In the genomic region with DNA sequence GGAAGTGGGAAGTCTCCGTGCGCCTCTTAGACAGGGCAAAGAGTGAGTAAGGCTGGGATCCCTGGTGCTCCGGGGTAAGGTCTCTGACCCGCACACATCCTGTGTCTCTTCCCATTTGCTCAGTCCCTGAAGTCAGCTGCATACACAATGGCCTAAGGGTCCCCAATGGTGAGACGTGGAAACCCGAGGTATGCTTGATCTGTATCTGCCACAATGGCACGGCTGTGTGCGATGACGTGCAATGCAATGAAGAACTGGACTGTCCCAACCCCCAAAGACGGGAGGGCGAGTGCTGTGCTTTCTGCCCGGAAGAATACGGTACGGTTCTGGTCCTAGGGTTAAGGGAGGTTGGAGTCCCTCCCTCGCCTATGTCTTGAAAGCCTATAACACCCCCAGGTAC, we compare ENCODE assay signal across 10 mouse cellular contexts. TPM values are rescaled to one million over a fixed set of nuclear protein-coding genes. Genes with fewer than 3 reads are reported as not detected.
DNase-seq lines count a peak whose midpoint lies in the region; ATAC-seq and TF ChIP-seq lines count a peak whose summit lies in the region.
"Had no signal": no experiment of that assay in that cellular context is flagged by ENCODE, and none has a peak within 500 bp of the region (broad histone marks: within the 10 kb centered on the region; RNA-seq: fewer than 3 reads in every experiment).

No protein-coding gene starts in this region.

- H3K9ac ChIP-seq in forebrain, embryonic 11.5 days (ENCODE audit: low read length): peak overlapping the region; percentile 40
- peak overlapping the region; percentile 54 for H3K9ac ChIP-seq in limb, embryonic 12.5 days (replicated peaks)

- ATAC-seq in forebrain, embryonic 11.5 days (replicated peaks; ENCODE audit: low FRiP score): no peak; the same call in 1 of the 2 replicates
- no peak for ATAC-seq in limb, embryonic 12.5 days (ENCODE audit: insufficient number of reproducible peaks, insufficient read depth, low FRiP score, low TSS enrichment, low read depth)

- 1% methylated on average over 15 of the region's 15 CpGs for WGBS in forebrain, embryonic 11.5 days
- WGBS in limb, embryonic 12.5 days: 7% methylated on average over 15 of the region's 15 CpGs
- 3% methylated on average over 15 of the region's 15 CpGs for WGBS in olfactory bulb, adult 2 months

- H3K27ac ChIP-seq in forebrain, embryonic 11.5 days (ENCODE audit: low read depth, low read length): no peak overlapping the region
- H3K27ac ChIP-seq in limb, embryonic 12.5 days: peak overlapping the region; percentile 41; the same call in 1 of the 2 replicates
- H3K27ac ChIP-seq in olfactory bulb, adult 2 months (ENCODE audit: insufficient read depth, low read depth, low read length): no peak overlapping the region

- TF ChIP-seq POLR2A in olfactory bulb, adult 2 months (IDR thresholded peaks at IDR 0.05; ENCODE audit: insufficient read depth, low read depth, low read length): no peak

- H3K36me3 ChIP-seq in forebrain, embryonic 11.5 days (ENCODE audit: control insufficient read depth, insufficient read depth, low read length): no peaks in the 10 kb centered on the region
- H3K36me3 ChIP-seq in limb, embryonic 12.5 days: peaks cover 40% of the 10 kb centered on the region

- H3K4me1 ChIP-seq in forebrain, embryonic 11.5 days (replicated peaks; ENCODE audit: control insufficient read depth, insufficient read depth, low read length): peaks cover 3% of the 10 kb centered on the region; the same call in 1 of the 2 replicates
- peaks cover 47% of the 10 kb centered on the region for H3K4me1 ChIP-seq in limb, embryonic 12.5 days (replicated peaks)
- H3K4me1 ChIP-seq in olfactory bulb, adult 2 months (ENCODE audit: control insufficient read depth, insufficient read depth, low read length): peaks cover 46% of the 10 kb centered on the region

- peak overlapping the region; percentile 55 for H3K4me2 ChIP-seq in forebrain, embryonic 11.5 days (ENCODE audit: low read depth, low read length, severe bottlenecking)
- peak overlapping the region; percentile 82 for H3K4me2 ChIP-seq in limb, embryonic 12.5 days

- no peaks in the 10 kb centered on the region for H3K9me3 ChIP-seq in forebrain, embryonic 11.5 days (ENCODE audit: control insufficient read depth, low read length)
- H3K9me3 ChIP-seq in limb, embryonic 12.5 days: no peaks in the 10 kb centered on the region

- peaks cover 39% of the 10 kb centered on the region for H3K27me3 ChIP-seq in forebrain, embryonic 11.5 days (ENCODE audit: control insufficient read depth, insufficient read depth, low read length)
- H3K27me3 ChIP-seq in limb, embryonic 12.5 days: peaks cover 13% of the 10 kb centered on the region; the same call in 1 of the 2 replicates

- H3K4me3 ChIP-seq in forebrain, embryonic 11.5 days (ENCODE audit: low read depth, low read length): peak overlapping the region; percentile 29
- peak overlapping the region; percentile 54 for H3K4me3 ChIP-seq in limb, embryonic 12.5 days (replicated peaks)
- peak overlapping the region; percentile 19; the same call in 1 of the 2 replicates for H3K4me3 ChIP-seq in olfactory bulb, adult 2 months (ENCODE audit: insufficient read depth, low read depth, low read length)

- no peak for TF ChIP-seq CTCF in olfactory bulb, adult 2 months (IDR thresholded peaks at IDR 0.05; ENCODE audit: insufficient read depth, low read depth, low read length)

- DNase-seq in kidney, postnatal 10 days: peak; percentile 39
- no peak for DNase-seq in kidney, postnatal 4 days
- DNase-seq in forebrain, embryonic 11.5 days (ENCODE audit: low spot score): no peak
- no peak for DNase-seq in layer of hippocampus, postnatal 10 days (ENCODE audit: low spot score in 2 of 2)
- DNase-seq in testis, postnatal 14 days (ENCODE audit: low spot score): no peak
- no peak for DNase-seq in spleen, postnatal 14 days (ENCODE audit: low spot score in 2 of 2)
- DNase-seq: spleen, adult 18-20 months had no signal

RNA-seq across cellular contexts. Expression of a gene that starts 1.8 kb away (rescaled TPM):
- polyA plus RNA-seq in forebrain, embryonic 11.5 days (2014; fragmentation: Nextera tagmentation; extraction: Ambion mirVana): 163 and 164 TPM in 2 replicates
- polyA plus RNA-seq in limb, embryonic 12.5 days (2016; fragmentation: Nextera tagmentation; extraction: Ambion mirVana): 290 and 351 TPM in 2 replicates
- polyA plus RNA-seq in olfactory bulb, adult 2 months (2012; ENCODE audit: insufficient read depth, insufficient read length, low replicate concordance, missing spikeins): not detected in 2 replicates
- 10 to 100 TPM; 60.6 to 66.1 TPM for total RNA-seq in layer of hippocampus, postnatal 10 days (2021)

RNA-seq across cellular contexts. Expression of a gene that starts 29.6 kb away (rescaled TPM):
- polyA plus RNA-seq in forebrain, embryonic 11.5 days (2014; fragmentation: Nextera tagmentation; extraction: Ambion mirVana): not detected in 2 replicates
- not detected in 2 replicates for polyA plus RNA-seq in limb, embryonic 12.5 days (2016; fragmentation: Nextera tagmentation; extraction: Ambion mirVana)
- not detected in 2 replicates for polyA plus RNA-seq in olfactory bulb, adult 2 months (2012; ENCODE audit: insufficient read depth, insufficient read length, low replicate concordance, missing spikeins)
- total RNA-seq in layer of hippocampus, postnatal 10 days (2021): not detected
- total RNA-seq: gastrocnemius, adult 18-20 months had no signal

RNA-seq across cellular contexts. Expression of a gene that starts 38.3 kb away (rescaled TPM):
- not detected in 2 replicates for polyA plus RNA-seq in forebrain, embryonic 11.5 days (2014; fragmentation: Nextera tagmentation; extraction: Ambion mirVana)
- 2.8 and 3.0 TPM in 2 replicates for polyA plus RNA-seq in limb, embryonic 12.5 days (2016; fragmentation: Nextera tagmentation; extraction: Ambion mirVana)
- polyA plus RNA-seq in olfactory bulb, adult 2 months (2012; ENCODE audit: insufficient read depth, insufficient read length, low replicate concordance, missing spikeins): not detected in 2 replicates
- under 1 TPM; 0.66 to 0.78 TPM for total RNA-seq in layer of hippocampus, postnatal 10 days (2021)

RNA-seq across cellular contexts. Expression of a gene that starts 53.0 kb away (rescaled TPM):
- polyA plus RNA-seq in forebrain, embryonic 11.5 days (2014; fragmentation: Nextera tagmentation; extraction: Ambion mirVana): 17.2 and 18.6 TPM in 2 replicates
- polyA plus RNA-seq in limb, embryonic 12.5 days (2016; fragmentation: Nextera tagmentation; extraction: Ambion mirVana): 12.0 and 12.6 TPM in 2 replicates
- polyA plus RNA-seq in olfactory bulb, adult 2 months (2012; ENCODE audit: insufficient read depth, insufficient read length, low replicate concordance, missing spikeins): 129 TPM in 1 of 2 replicates, not detected in the other
- total RNA-seq in layer of hippocampus, postnatal 10 days (2021): 100 to 1,000 TPM; 501 TPM

Comparison
In these comparisons a context has a peak if more than half of its experiments do, and no peak if none do; other contexts are left out.
1. RNA of a gene that starts 1.8 kb away (polyA plus RNA-seq): 290 to 351 TPM in limb, embryonic 12.5 days and 163 to 164 TPM in forebrain, embryonic 11.5 days; not detected in olfactory bulb, adult 2 months; every median in the first group is over 100 times any median in the second.
2. Peak in every context shown above with its lines, with median percentiles within 50 percentile points of each other: H3K4me3 ChIP-seq.